Mouse (Mus musculus): ENCODE results near the gene Retreg3.

GRCm38 (mm10) chr11:101066549-101067412, 52.9 kb downstream of the Retreg3 start:
- TF ChIP-seq MAX (IDR thresholded peaks at IDR 0.05; ENCODE audit: low read depth), result no peak
- TF ChIP-seq MYOG (IDR thresholded peaks at IDR 0.05; ENCODE audit: control insufficient read depth in 1 of 3, insufficient read depth in 1 of 3, insufficient read length in 2 of 3, low read depth in 2 of 3), result no peak
- no peak for TF ChIP-seq E2F4 (IDR thresholded peaks at IDR 0.05; ENCODE audit: insufficient read depth)
- no peak for TF ChIP-seq POLR2A (IDR thresholded peaks at IDR 0.05; ENCODE audit: insufficient read length, low read depth)
- no peak for TF ChIP-seq USF1 (IDR thresholded peaks at IDR 0.05; ENCODE audit: low read depth)
- TF ChIP-seq POLR2AphosphoS2 (IDR thresholded peaks at IDR 0.05; ENCODE audit: insufficient read length, low read depth), result no peak
- no peak for TF ChIP-seq CEBPB (IDR thresholded peaks at IDR 0.05; ENCODE audit: insufficient read depth, poor library complexity, severe bottlenecking)

Measured in myocyte (in vitro differentiated cells).